Comparison of ENCODE assay signal across 9 mouse cellular contexts in genomic region chr9:107971690-107972541, GRCm38 (mm10). TPM values are rescaled to one million over a fixed set of nuclear protein-coding genes. Genes with fewer than 3 reads are reported as not detected.
A peak's percentile ranks its signal among the peaks of the same experiment; 100 is the strongest.
DNase-seq lines count a peak whose midpoint lies in the region; ATAC-seq and TF ChIP-seq lines count a peak whose summit lies in the region.
"Had no signal": no experiment of that assay in that cellular context is flagged by ENCODE, and none has a peak within 500 bp of the region (broad histone marks: within the 10 kb centered on the region; RNA-seq: fewer than 3 reads in every experiment).

No protein-coding gene starts in this region.

- no peak overlapping the region for H3K4me3 ChIP-seq in lung, embryonic 14.5 days (ENCODE audit: low read depth, low read length)
- H3K4me3 ChIP-seq in erythroblast, embryonic 14.5 days (replicated peaks) = peak overlapping the region; percentile 46
- no peak overlapping the region for H3K4me3 ChIP-seq in stomach, embryonic 15.5 days (replicated peaks)
- no peak overlapping the region for H3K4me3 ChIP-seq in hindbrain, embryonic 11.5 days (ENCODE audit: low read depth, low read length)
- H3K4me3 ChIP-seq: limb, embryonic 12.5 days had no signal

- peaks cover 39% of the 10 kb centered on the region for H3K36me3 ChIP-seq in lung, embryonic 14.5 days (ENCODE audit: insufficient read depth)
- peaks cover 82% of the 10 kb centered on the region for H3K36me3 ChIP-seq in erythroblast, embryonic 14.5 days (ENCODE audit: control insufficient read depth)
- H3K36me3 ChIP-seq in stomach, embryonic 15.5 days = peaks cover 12% of the 10 kb centered on the region; the same call in 1 of the 2 replicates
- no peaks in the 10 kb centered on the region for H3K36me3 ChIP-seq in hindbrain, embryonic 11.5 days (ENCODE audit: control insufficient read depth, insufficient read depth, low read length)

- TF ChIP-seq CTCF in lung, embryonic 14.5 days (IDR thresholded peaks at IDR 0.05; ENCODE audit: low read depth) = no peak

- no peak overlapping the region for H3K4me2 ChIP-seq in lung, embryonic 14.5 days
- H3K4me2 ChIP-seq in stomach, embryonic 15.5 days = no peak overlapping the region
- H3K4me2 ChIP-seq in hindbrain, embryonic 11.5 days (replicated peaks; ENCODE audit: low read depth, low read length) = no peak overlapping the region
- H3K4me2 ChIP-seq: limb, embryonic 12.5 days had no signal

- H3K4me1 ChIP-seq in lung, embryonic 14.5 days (ENCODE audit: insufficient read depth) = no peaks in the 10 kb centered on the region; the same call in 1 of the 2 replicates
- peaks cover 81% of the 10 kb centered on the region for H3K4me1 ChIP-seq in erythroblast, embryonic 14.5 days (ENCODE audit: control insufficient read depth)
- peaks cover 4% of the 10 kb centered on the region; the same call in 1 of the 2 replicates for H3K4me1 ChIP-seq in stomach, embryonic 15.5 days
- no peaks in the 10 kb centered on the region for H3K4me1 ChIP-seq in hindbrain, embryonic 11.5 days (replicated peaks; ENCODE audit: control insufficient read depth, insufficient read depth, low read length)

- H3K9me3 ChIP-seq in lung, embryonic 14.5 days (ENCODE audit: low read depth, low read length) = no peaks in the 10 kb centered on the region
- H3K9me3 ChIP-seq in erythroblast, embryonic 14.5 days (ENCODE audit: control insufficient read depth, low read length) = no peaks in the 10 kb centered on the region
- no peaks in the 10 kb centered on the region for H3K9me3 ChIP-seq in stomach, embryonic 15.5 days
- H3K9me3 ChIP-seq in hindbrain, embryonic 11.5 days (ENCODE audit: control insufficient read depth, low read length) = no peaks in the 10 kb centered on the region
- H3K9me3 ChIP-seq: limb, embryonic 12.5 days had no signal

- no peak overlapping the region for H3K9ac ChIP-seq in lung, embryonic 14.5 days
- no peak overlapping the region for H3K9ac ChIP-seq in stomach, embryonic 15.5 days
- H3K9ac ChIP-seq in hindbrain, embryonic 11.5 days (ENCODE audit: low read depth, low read length) = no peak overlapping the region
- H3K9ac ChIP-seq: limb, embryonic 12.5 days had no signal

- 0 out of 2 replicates have a peak, but pooled peaks have one; percentile 24 for ATAC-seq in lung, embryonic 14.5 days (ENCODE audit: insufficient read depth)
- ATAC-seq in stomach, embryonic 15.5 days (ENCODE audit: insufficient read depth, low FRiP score, low read depth) = peak; percentile 78
- no peak for ATAC-seq in hindbrain, embryonic 11.5 days (ENCODE audit: low FRiP score)

- WGBS in lung, embryonic 14.5 days = 62% methylated on average over 8 of the region's 8 CpGs
- WGBS in stomach, embryonic 15.5 days = 64% methylated on average over 8 of the region's 8 CpGs
- 85% methylated on average over 8 of the region's 8 CpGs for WGBS in hindbrain, embryonic 11.5 days

- peak; percentile 52 for DNase-seq in lung, embryonic 14.5 days
- DNase-seq in lung, postnatal 4 days = no peak
- peak; percentile 91 for DNase-seq in liver
- no peak for DNase-seq in hindbrain, embryonic 11.5 days (ENCODE audit: low spot score)
- DNase-seq in right cerebral cortex, postnatal 14 days = no peak
- DNase-seq in right cerebral cortex, adult 2 months (ENCODE audit: low spot score in 2 of 2) = no peak

- no peak overlapping the region for H3K27ac ChIP-seq in lung, embryonic 14.5 days (ENCODE audit: low read depth)
- H3K27ac ChIP-seq in stomach, embryonic 15.5 days = no peak overlapping the region
- H3K27ac ChIP-seq in hindbrain, embryonic 11.5 days (ENCODE audit: low read depth, low read length) = no peak overlapping the region
- H3K27ac ChIP-seq: limb, embryonic 12.5 days had no signal

- H3K27me3 ChIP-seq in lung, embryonic 14.5 days (ENCODE audit: insufficient read depth, low read length) = no peaks in the 10 kb centered on the region
- H3K27me3 ChIP-seq in erythroblast, embryonic 14.5 days (ENCODE audit: control insufficient read depth) = no peaks in the 10 kb centered on the region
- no peaks in the 10 kb centered on the region for H3K27me3 ChIP-seq in stomach, embryonic 15.5 days (replicated peaks)
- H3K27me3 ChIP-seq in hindbrain, embryonic 11.5 days (ENCODE audit: control insufficient read depth, insufficient read depth, low read length) = no peaks in the 10 kb centered on the region
- H3K27me3 ChIP-seq: limb, embryonic 12.5 days had no signal

RNA-seq across cellular contexts. Expression of gene Uba7, which starts 3.4 kb away (rescaled TPM):
- polyA plus RNA-seq in lung, embryonic 14.5 days (2014; fragmentation: Nextera tagmentation; extraction: Ambion mirVana) = 18.1 and 18.8 TPM in 2 replicates
- 14.4 and 22.3 TPM in 2 replicates for polyA plus RNA-seq in erythroblast, embryonic 14.5 days (2012)
- polyA plus RNA-seq in stomach, embryonic 15.5 days (2015; fragmentation: Nextera tagmentation; extraction: Ambion mirVana) = 37.0 and 40.2 TPM in 2 replicates
- polyA plus RNA-seq in hindbrain, embryonic 11.5 days (2014; fragmentation: Nextera tagmentation; extraction: Ambion mirVana) = 7.4 and 12.4 TPM in 2 replicates

RNA-seq across cellular contexts. Expression of gene Gm20661, which starts 10.9 kb away (rescaled TPM):
- polyA plus RNA-seq in lung, embryonic 14.5 days (2014; fragmentation: Nextera tagmentation; extraction: Ambion mirVana) = 4.0 and 4.5 TPM in 2 replicates
- 0.06 and 0.13 TPM in 2 replicates for polyA plus RNA-seq in erythroblast, embryonic 14.5 days (2012)
- polyA plus RNA-seq in stomach, embryonic 15.5 days (2015; fragmentation: Nextera tagmentation; extraction: Ambion mirVana) = 6.1 and 6.9 TPM in 2 replicates
- 1.8 and 1.9 TPM in 2 replicates for polyA plus RNA-seq in hindbrain, embryonic 11.5 days (2014; fragmentation: Nextera tagmentation; extraction: Ambion mirVana)

RNA-seq across cellular contexts. Expression of gene Inka1, which starts 13.8 kb away (rescaled TPM):
- polyA plus RNA-seq in lung, embryonic 14.5 days (2014; fragmentation: Nextera tagmentation; extraction: Ambion mirVana) = 74.2 and 81.8 TPM in 2 replicates
- polyA plus RNA-seq in erythroblast, embryonic 14.5 days (2012) = 15.9 and 16.0 TPM in 2 replicates
- polyA plus RNA-seq in stomach, embryonic 15.5 days (2015; fragmentation: Nextera tagmentation; extraction: Ambion mirVana) = 47.6 and 54.7 TPM in 2 replicates
- 56.4 and 61.9 TPM in 2 replicates for polyA plus RNA-seq in hindbrain, embryonic 11.5 days (2014; fragmentation: Nextera tagmentation; extraction: Ambion mirVana)

RNA-seq across cellular contexts. Expression of gene Cdhr4, which starts 20.4 kb away (rescaled TPM):
- polyA plus RNA-seq in lung, embryonic 14.5 days (2014; fragmentation: Nextera tagmentation; extraction: Ambion mirVana) = 7.7 and 8.3 TPM in 2 replicates
- polyA plus RNA-seq in erythroblast, embryonic 14.5 days (2012) = 0.24 and 0.25 TPM in 2 replicates
- polyA plus RNA-seq in stomach, embryonic 15.5 days (2015; fragmentation: Nextera tagmentation; extraction: Ambion mirVana) = 10.9 and 13.7 TPM in 2 replicates
- 2.9 and 3.3 TPM in 2 replicates for polyA plus RNA-seq in hindbrain, embryonic 11.5 days (2014; fragmentation: Nextera tagmentation; extraction: Ambion mirVana)

RNA-seq across cellular contexts. Expression of gene Traip, which starts 22.0 kb away (rescaled TPM):
- 30.7 and 31.2 TPM in 2 replicates for polyA plus RNA-seq in lung, embryonic 14.5 days (2014; fragmentation: Nextera tagmentation; extraction: Ambion mirVana)
- polyA plus RNA-seq in erythroblast, embryonic 14.5 days (2012) = 0.72 and 0.97 TPM in 2 replicates
- polyA plus RNA-seq in stomach, embryonic 15.5 days (2015; fragmentation: Nextera tagmentation; extraction: Ambion mirVana) = 17.2 and 18.3 TPM in 2 replicates
- 21.8 and 22.6 TPM in 2 replicates for polyA plus RNA-seq in hindbrain, embryonic 11.5 days (2014; fragmentation: Nextera tagmentation; extraction: Ambion mirVana)

Comparison
In these comparisons a context has a peak if more than half of its experiments do, and no peak if none do; other contexts are left out.
1. DNase-seq: peak in lung, embryonic 14.5 days (single experiment) and liver (single experiment); none in lung, postnatal 4 days (0 of 2), hindbrain, embryonic 11.5 days (single experiment), right cerebral cortex, postnatal 14 days (single experiment) and right cerebral cortex, adult 2 months (0 of 2).